Mouse (Mus musculus): ENCODE measurements around the gene Prr15l. TPM values are rescaled to one million over a fixed set of nuclear protein-coding genes. Genes with fewer than 3 reads are reported as not detected.

Gene Prr15l
- polyA plus RNA-seq, 1 experiment from 2014 or later: 1.8 TPM

- H3K9ac ChIP-seq (ENCODE audit: low read depth, low read length): peak overlapping the region; percentile 41; the same call in 1 of the 2 replicates
- 40% methylated on average over 11 of the region's 11 CpGs for WGBS
- 0 out of 2 replicates have a peak, but pooled peaks have one; percentile 19 for ATAC-seq (replicated peaks; ENCODE audit: low FRiP score)
These were observed 39.8 kb downstream of the Prr15l start for GRCm38 (mm10) chr11:96967544-96968269.

GRCm38 (mm10) chr11:96968476-96968875, 40.6 kb downstream of the Prr15l start:
- no peak for ATAC-seq (replicated peaks; ENCODE audit: low FRiP score)
- H3K4me1 ChIP-seq (replicated peaks; ENCODE audit: control insufficient read depth, insufficient read depth, low read length): peaks cover 44% of the 10 kb centered on the region
- peak overlapping the region; percentile 27 for H3K9ac ChIP-seq (ENCODE audit: low read depth, low read length)
- 43% methylated on average over 6 of the region's 6 CpGs for WGBS
- no peak for DNase-seq (ENCODE audit: low spot score)
- H3K4me2 ChIP-seq: peak overlapping the region; percentile 65
- H3K9me3 ChIP-seq (ENCODE audit: control insufficient read depth, low read length): no peaks in the 10 kb centered on the region
- H3K4me3 ChIP-seq (ENCODE audit: low read depth, low read length): 0 out of 2 replicates have a peak overlapping the region, but pooled peaks have one; percentile 5
- H3K27ac ChIP-seq (ENCODE audit: low read depth, low read length): peak overlapping the region; percentile 77
- H3K27me3 ChIP-seq (replicated peaks; ENCODE audit: control insufficient read depth, insufficient read depth, low read length): no peaks in the 10 kb centered on the region
- H3K36me3 ChIP-seq (ENCODE audit: control insufficient read depth, insufficient read depth, low read length): no peaks in the 10 kb centered on the region

More at GRCm38 (mm10) chr11:96967544-96968269, 39.8 kb downstream of the Prr15l start:
- H3K36me3 ChIP-seq (ENCODE audit: control insufficient read depth, insufficient read depth, low read length): no peaks in the 10 kb centered on the region; the same call in 1 of the 2 replicates
- H3K27ac ChIP-seq (ENCODE audit: low read depth, low read length): peak overlapping the region; percentile 77
- H3K4me3 ChIP-seq (ENCODE audit: low read depth, low read length): peak overlapping the region; percentile 5
- no peak for DNase-seq (ENCODE audit: low spot score)
- no peaks in the 10 kb centered on the region for H3K27me3 ChIP-seq (replicated peaks; ENCODE audit: control insufficient read depth, insufficient read depth, low read length)
- peaks cover 44% of the 10 kb centered on the region for H3K4me1 ChIP-seq (replicated peaks; ENCODE audit: control insufficient read depth, insufficient read depth, low read length)
- H3K4me2 ChIP-seq: peak overlapping the region; percentile 65
- H3K9me3 ChIP-seq (ENCODE audit: control insufficient read depth, low read length): no peaks in the 10 kb centered on the region

GRCm38 (mm10) chr11:96969280-96969722, 41.4 kb downstream of the Prr15l start:
- Histone ChIP-seq H3K9me3 (ENCODE audit: control insufficient read depth, low read length) (no peaks in the 10 kb centered on the region), H3K36me3 (ENCODE audit: control insufficient read depth, insufficient read depth, low read length) (no peaks in the 10 kb centered on the region), H3K4me2 (peak overlapping the region; percentile 65), H3K9ac (ENCODE audit: low read depth, low read length) (peak overlapping the region; percentile 35), H3K27me3 (replicated peaks; ENCODE audit: control insufficient read depth, insufficient read depth, low read length) (no peaks in the 10 kb centered on the region), H3K27ac (ENCODE audit: low read depth, low read length) (peak overlapping the region; percentile 77), H3K4me1 (replicated peaks; ENCODE audit: control insufficient read depth, insufficient read depth, low read length) (peaks cover 44% of the 10 kb centered on the region), H3K4me3 (ENCODE audit: low read depth, low read length) (no peak overlapping the region)
- no peak for DNase-seq (ENCODE audit: low spot score)
- WGBS: 34% methylated on average over 5 of the region's 5 CpGs
- peak; percentile 78 for ATAC-seq (replicated peaks; ENCODE audit: low FRiP score)

- no peaks in the 10 kb centered on the region for H3K27me3 ChIP-seq (replicated peaks; ENCODE audit: control insufficient read depth, insufficient read depth, low read length)
- H3K4me2 ChIP-seq: peak overlapping the region; percentile 65
- DNase-seq (ENCODE audit: low spot score) (no peak), ATAC-seq (replicated peaks; ENCODE audit: low FRiP score) (no peak)
- WGBS: 80% methylated on average over 1 of the region's 1 CpGs
- H3K9ac ChIP-seq (ENCODE audit: low read depth, low read length): peak overlapping the region; percentile 32; the same call in 1 of the 2 replicates
- no peaks in the 10 kb centered on the region for H3K36me3 ChIP-seq (ENCODE audit: control insufficient read depth, insufficient read depth, low read length)
- H3K4me1 ChIP-seq (replicated peaks; ENCODE audit: control insufficient read depth, insufficient read depth, low read length): peaks cover 48% of the 10 kb centered on the region
- H3K9me3 ChIP-seq (ENCODE audit: control insufficient read depth, low read length): no peaks in the 10 kb centered on the region
- H3K27ac ChIP-seq (ENCODE audit: low read depth, low read length): peak overlapping the region; percentile 77
- no peak overlapping the region for H3K4me3 ChIP-seq (ENCODE audit: low read depth, low read length)
These were observed 41.8 kb downstream of the Prr15l start for GRCm38 (mm10) chr11:96969746-96970145.

- H3K9ac ChIP-seq (ENCODE audit: low read depth, low read length): 0 out of 2 replicates have a peak overlapping the region, but pooled peaks have one; percentile 32
- peak overlapping the region; percentile 65 for H3K4me2 ChIP-seq
- no peaks in the 10 kb centered on the region for H3K9me3 ChIP-seq (ENCODE audit: control insufficient read depth, low read length)
These were observed 42.4 kb downstream of the Prr15l start for GRCm38 (mm10) chr11:96970341-96970740.

GRCm38 (mm10) chr11:96972906-96973305, 45.0 kb downstream of the Prr15l start:
- Histone ChIP-seq H3K27ac (ENCODE audit: low read depth, low read length) (no peak overlapping the region), H3K36me3 (ENCODE audit: control insufficient read depth, insufficient read depth, low read length) (no peaks in the 10 kb centered on the region), H3K4me1 (replicated peaks; ENCODE audit: control insufficient read depth, insufficient read depth, low read length) (peaks cover 51% of the 10 kb centered on the region), H3K9me3 (ENCODE audit: control insufficient read depth, low read length) (no peaks in the 10 kb centered on the region), H3K9ac (ENCODE audit: low read depth, low read length) (no peak overlapping the region), H3K4me3 (ENCODE audit: low read depth, low read length) (no peak overlapping the region), H3K27me3 (replicated peaks; ENCODE audit: control insufficient read depth, insufficient read depth, low read length) (no peaks in the 10 kb centered on the region), H3K4me2 (no peak overlapping the region)
- ATAC-seq (replicated peaks; ENCODE audit: low FRiP score) (no peak), DNase-seq (ENCODE audit: low spot score) (no peak)
- WGBS: 87% methylated on average over 5 of the region's 5 CpGs

More at GRCm38 (mm10) chr11:96970341-96970740, 42.4 kb downstream of the Prr15l start:
- 51% methylated on average over 3 of the region's 3 CpGs for WGBS
- Histone ChIP-seq H3K4me1 (replicated peaks; ENCODE audit: control insufficient read depth, insufficient read depth, low read length) (peaks cover 49% of the 10 kb centered on the region), H3K27me3 (replicated peaks; ENCODE audit: control insufficient read depth, insufficient read depth, low read length) (no peaks in the 10 kb centered on the region), H3K36me3 (ENCODE audit: control insufficient read depth, insufficient read depth, low read length) (no peaks in the 10 kb centered on the region), H3K27ac (ENCODE audit: low read depth, low read length) (peak overlapping the region; percentile 77; the same call in 1 of the 2 replicates), H3K4me3 (ENCODE audit: low read depth, low read length) (no peak overlapping the region)
- no peak for ATAC-seq (replicated peaks; ENCODE audit: low FRiP score)
- DNase-seq (ENCODE audit: low spot score): no peak

GRCm38 (mm10) chr11:96973426-96973964, 45.6 kb downstream of the Prr15l start:
- H3K4me3 ChIP-seq (ENCODE audit: low read depth, low read length): no peak overlapping the region
- peaks cover 48% of the 10 kb centered on the region for H3K4me1 ChIP-seq (replicated peaks; ENCODE audit: control insufficient read depth, insufficient read depth, low read length)
- DNase-seq (ENCODE audit: low spot score): no peak
- ATAC-seq (replicated peaks; ENCODE audit: low FRiP score): no peak
- no peak overlapping the region for H3K27ac ChIP-seq (ENCODE audit: low read depth, low read length)
- no peak overlapping the region for H3K4me2 ChIP-seq
- H3K9me3 ChIP-seq (ENCODE audit: control insufficient read depth, low read length): no peaks in the 10 kb centered on the region
- WGBS: 91% methylated on average over 5 of the region's 5 CpGs
- H3K27me3 ChIP-seq (replicated peaks; ENCODE audit: control insufficient read depth, insufficient read depth, low read length): no peaks in the 10 kb centered on the region
- no peaks in the 10 kb centered on the region for H3K36me3 ChIP-seq (ENCODE audit: control insufficient read depth, insufficient read depth, low read length)
- no peak overlapping the region for H3K9ac ChIP-seq (ENCODE audit: low read depth, low read length)

GRCm38 (mm10) chr11:96974813-96975212, 46.9 kb downstream of the Prr15l start:
- Histone ChIP-seq H3K4me3 (ENCODE audit: low read depth, low read length) (no peak overlapping the region), H3K9ac (ENCODE audit: low read depth, low read length) (0 out of 2 replicates have a peak overlapping the region, but pooled peaks have one; percentile 21), H3K9me3 (ENCODE audit: control insufficient read depth, low read length) (no peaks in the 10 kb centered on the region), H3K27me3 (replicated peaks; ENCODE audit: control insufficient read depth, insufficient read depth, low read length) (no peaks in the 10 kb centered on the region), H3K36me3 (ENCODE audit: control insufficient read depth, insufficient read depth, low read length) (no peaks in the 10 kb centered on the region), H3K4me2 (0 out of 2 replicates have a peak overlapping the region, but pooled peaks have one; percentile 14), H3K27ac (ENCODE audit: low read depth, low read length) (0 out of 2 replicates have a peak overlapping the region, but pooled peaks have one; percentile 22), H3K4me1 (replicated peaks; ENCODE audit: control insufficient read depth, insufficient read depth, low read length) (peaks cover 44% of the 10 kb centered on the region)
- DNase-seq (ENCODE audit: low spot score): no peak
- WGBS: 64% methylated on average over 5 of the region's 5 CpGs
- ATAC-seq (replicated peaks; ENCODE audit: low FRiP score): no peak

Data from liver, embryonic 11.5 days (tissue).